Mouse (Mus musculus): ENCODE results near the gene Bsnd.
A peak's percentile ranks its signal among the peaks of the same experiment; 100 is the strongest.

Gene Bsnd

DNA sequence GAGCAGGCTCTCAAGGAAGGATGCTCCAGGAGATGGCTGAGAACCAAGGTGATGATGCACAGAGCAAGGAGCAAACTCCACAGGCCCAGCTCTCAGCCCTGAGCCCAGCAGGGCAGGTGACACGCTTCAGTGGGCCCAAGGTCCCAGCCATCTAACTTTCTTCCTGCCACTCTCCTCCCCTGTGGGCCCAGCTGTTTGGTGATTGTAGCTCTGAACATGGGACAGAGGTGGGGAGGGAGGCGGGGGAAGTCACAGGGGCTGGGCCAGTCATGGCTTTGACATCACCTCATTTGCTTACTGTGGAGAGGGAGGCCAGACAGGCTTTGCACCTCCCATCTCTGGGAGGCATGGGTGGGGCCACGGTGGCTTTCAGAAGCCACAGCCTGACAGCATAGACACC is at the start of gene Bsnd:
Gene Bsnd (minus strand): TSS at position 168 of the 400 bp plus-strand sequence.
- no peak for DNase-seq

DNA sequence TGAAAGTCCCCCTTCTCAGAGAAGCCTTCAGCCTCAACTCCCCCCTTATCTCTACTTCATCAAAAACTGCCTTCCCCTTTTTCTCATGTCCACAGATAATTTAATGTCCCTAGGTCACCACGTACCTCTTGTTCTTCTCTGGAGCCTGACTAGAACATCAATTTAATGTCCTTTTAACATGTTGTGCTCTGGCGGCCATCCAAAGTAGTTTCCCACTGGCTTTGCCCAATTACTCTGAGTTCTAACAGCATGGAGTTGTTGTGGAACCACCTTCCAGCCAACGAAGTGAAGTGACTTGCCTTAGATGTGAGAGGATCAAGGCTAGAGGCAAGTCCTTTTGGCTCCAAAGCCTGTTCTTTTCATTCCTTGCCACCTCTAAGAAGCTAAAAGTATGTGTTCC is 49.4 kb upstream of the Bsnd start:
- DNase-seq: no peak

DNA sequence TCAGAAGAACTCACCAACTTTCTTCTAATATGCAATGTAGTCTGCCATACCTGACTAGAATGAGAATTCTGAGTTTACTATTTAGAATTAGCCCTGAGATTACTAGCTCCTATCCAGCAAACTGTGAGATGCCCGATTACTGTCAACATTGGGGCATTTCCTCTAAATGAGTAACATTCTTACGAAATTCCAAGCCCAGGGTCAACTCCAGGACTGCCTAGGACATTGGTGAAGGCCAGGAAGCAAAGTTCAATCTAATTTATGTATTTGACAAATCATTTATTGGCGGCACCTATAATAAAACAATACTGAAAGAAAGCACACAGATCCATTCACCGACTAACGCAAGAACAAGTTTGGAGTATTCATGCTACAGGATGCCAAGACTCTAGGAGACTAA is 47.7 kb upstream of the Bsnd start:
- no peak for DNase-seq

DNA sequence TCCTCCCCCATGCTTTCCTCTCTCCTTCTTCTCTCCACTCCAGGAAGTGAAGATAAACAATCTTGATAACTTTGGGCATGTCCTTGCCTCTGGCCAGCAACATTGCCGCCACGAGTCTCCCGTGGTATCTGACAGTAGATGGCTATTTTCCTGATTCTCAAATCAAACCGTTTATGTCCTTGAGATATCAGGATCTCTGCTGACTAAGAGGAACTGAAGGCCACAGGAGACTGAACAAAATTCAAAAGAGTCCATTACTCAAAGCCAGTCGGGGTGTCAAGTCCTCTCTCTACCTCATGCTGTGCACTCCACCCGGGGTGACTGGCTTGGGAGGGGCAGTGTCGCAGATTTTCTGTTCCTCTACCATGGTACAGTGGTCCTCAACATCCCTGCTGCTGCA is 42.2 kb upstream of the Bsnd start:
- DNase-seq: no peak

DNA sequence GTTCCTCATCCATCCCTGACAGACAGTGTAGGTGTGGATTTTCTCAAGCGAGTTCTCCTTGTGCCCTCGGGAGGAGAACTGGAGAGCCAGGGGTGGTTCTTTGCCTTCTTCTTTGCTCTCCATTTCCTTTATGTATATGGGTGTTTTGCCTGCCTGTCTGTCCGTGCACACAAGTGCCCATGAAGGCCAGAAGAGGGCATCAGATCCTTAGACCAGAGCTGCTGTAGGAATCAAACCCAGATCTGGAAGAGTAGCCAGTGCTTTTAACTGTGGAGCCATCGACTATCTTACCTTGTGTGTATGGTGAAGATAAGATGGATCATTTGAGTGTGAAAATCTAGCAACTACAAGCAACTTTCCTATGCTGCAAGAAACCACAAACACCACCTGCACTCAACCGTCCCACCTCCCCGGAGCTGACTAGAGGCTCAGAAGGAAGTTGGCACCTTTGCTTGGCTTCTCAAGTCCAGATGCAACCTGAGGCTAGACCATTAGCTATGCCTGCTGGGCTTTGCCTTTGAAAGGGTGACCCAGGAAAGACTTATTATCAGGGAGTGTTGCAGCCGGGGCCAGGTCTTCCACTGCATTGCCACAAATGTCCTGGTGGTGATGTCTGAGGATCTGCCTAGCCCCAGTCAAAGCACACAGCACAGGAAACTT is 41.5 kb upstream of the Bsnd start:
- DNase-seq: no peak

DNA sequence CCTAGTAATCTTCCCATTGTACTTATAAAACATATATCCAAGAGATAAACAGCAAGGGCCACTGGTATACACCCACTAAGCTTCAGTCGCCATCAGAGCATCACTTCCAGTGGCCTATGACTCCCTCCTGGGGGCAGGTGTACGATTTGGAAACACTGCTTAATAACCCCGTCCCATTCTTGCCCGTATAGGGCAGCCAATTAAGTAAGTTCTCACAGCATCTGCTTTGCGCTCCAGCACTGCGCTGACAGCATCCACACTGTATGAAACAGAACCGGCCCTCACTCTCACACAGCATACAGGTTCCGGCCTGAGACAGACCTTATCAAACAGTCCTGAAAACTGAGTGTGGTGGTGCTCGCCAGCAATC is 38.0 kb upstream of the Bsnd start:
- DNase-seq: no peak

DNA sequence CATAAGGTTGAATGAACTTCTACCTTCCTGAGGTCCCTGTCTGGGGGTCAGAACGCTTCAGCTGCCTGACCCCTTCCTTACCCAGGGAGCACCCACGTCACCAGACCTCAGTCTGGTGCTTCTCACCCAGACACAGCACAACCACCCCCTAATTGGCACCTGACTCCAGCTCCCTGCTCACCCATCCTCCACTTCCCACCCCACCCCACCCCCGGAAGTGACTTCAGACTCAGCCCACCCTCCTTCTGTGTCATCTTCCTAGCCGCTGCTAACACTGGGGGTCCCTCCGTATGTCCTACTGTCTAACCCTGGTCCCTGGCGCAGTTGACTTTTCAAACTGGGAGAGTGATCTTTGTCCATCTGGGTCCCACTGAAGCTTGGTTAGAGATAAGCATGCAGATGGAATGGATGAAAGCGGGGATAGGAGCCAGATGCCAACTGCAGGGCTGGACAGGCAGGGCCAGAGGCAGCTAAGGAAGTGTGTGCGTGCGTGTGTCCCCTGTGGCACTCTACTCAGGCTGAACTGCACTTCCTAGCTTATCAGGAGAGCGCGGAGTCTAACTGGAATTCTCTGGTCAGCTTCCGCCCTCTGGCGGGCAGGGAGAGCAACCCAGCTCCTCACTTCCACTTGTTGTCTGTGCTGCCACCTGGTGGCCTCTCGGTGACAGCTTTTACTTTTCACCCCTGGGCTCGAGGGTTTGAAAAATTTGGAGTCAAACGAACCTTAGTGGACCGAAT is 37.5 kb upstream of the Bsnd start:
- DNase-seq: peak; percentile 93

DNA sequence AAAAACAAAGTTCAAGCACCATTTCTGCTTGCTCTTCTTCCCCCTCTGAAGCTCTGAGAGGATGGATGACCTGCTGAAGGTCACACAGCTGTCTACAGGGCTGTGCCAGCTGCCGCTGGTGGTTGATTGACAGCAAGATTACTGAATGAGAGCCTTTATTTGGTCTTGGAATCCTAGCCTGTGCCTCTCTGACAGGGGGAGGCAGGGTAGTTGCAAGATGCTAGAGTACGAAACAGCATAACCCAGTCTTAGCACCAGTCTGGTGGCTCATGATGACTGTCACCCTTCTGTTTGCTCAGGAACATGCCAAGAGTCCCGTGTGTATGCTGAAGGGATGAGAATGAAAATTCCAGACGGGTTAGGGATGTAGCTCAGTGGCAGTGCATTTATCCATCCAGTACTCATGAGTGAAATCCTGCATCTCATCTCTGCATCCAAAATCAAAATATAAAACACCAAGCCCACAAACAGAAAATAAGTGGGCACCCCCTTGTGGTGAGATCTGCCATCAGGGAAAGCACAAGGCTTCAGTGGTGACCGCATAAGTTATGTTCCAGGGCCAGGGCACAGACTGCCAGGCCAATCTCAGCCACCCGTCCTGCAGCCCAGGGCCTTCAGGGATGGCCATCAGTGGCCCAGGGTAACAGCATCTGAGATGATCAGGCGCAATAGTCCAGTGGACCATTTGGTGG is 35.9 kb upstream of the Bsnd start:
- DNase-seq: peak; percentile 15

DNA sequence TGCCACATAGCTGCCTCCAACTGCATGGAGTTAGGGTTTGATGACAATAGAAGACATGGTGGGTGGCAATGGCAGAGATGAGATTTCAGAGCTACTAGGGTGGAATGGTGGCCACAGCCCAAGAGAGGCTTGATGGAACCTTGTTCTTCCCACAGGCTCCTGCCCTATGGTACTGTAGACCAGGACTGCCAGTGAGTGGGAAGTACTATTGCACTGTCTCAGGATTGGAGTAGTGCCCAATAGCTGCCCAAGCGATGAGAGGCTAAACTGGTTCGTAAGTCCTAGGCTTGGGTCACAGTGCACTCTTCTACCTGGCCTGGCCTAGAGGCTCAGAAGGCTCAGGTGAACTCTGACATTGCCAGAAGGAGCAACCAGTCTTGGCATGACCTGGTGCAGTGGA is 32.9 kb upstream of the Bsnd start:
- no peak for DNase-seq

DNA sequence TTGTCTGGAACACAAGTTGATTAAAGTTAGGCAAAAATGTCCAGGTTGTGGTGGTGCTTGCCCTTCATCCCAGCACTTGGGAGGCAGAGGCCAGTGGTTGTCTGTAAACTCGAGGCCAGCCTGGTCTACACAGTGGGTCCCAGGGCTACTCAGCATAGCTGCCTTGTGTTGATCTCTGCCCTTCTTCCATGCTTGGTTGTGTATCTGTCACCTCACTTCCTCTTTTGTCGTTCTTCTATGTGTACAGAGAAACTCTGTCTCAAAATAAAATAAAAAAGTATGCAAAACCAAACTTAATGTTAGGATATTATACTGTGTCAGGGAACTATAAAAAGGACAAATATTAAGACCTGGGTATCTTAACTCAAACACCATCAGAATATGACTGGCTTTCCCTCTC is 32.0 kb upstream of the Bsnd start:
- no peak for DNase-seq

DNA sequence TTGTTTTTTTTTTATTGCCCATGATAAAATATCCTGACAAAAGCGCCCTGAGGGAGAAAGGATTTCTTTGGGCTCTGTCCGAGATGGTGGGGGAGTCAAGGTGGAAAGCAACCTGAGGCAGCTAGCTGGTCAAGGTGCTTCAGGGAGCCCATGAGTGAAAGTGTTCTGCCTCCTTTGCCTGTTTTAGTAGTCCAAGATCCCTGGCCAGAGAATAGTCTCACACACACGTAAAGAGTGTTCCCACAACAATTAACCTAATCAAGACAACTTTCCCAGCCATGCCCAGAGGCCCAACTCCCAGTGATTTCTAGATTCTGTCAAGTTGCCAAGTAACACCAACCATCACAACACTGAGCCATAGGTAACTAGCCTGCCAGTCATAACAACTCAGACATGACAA is 30.5 kb upstream of the Bsnd start:
- DNase-seq: no peak

DNA sequence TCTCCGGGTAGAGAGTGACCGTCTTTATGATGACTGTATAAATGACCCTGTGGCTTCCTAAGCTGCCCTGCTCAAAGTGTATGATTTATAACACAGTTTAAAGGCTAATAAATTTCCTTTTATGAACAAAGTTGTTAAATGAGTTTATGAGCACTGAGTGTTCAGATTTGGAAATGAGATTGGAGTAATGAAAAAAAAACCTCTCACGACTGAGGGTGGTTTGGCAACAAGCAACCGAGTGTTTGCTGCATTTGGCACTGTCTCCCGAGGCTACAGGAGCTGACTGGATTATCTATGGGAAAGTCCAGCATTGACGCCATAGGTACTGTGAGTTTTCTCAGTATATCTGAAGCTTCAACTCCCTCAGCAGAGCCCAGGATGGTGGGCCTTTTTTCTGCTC is 22.5 kb upstream of the Bsnd start:
- no peak for DNase-seq

DNA sequence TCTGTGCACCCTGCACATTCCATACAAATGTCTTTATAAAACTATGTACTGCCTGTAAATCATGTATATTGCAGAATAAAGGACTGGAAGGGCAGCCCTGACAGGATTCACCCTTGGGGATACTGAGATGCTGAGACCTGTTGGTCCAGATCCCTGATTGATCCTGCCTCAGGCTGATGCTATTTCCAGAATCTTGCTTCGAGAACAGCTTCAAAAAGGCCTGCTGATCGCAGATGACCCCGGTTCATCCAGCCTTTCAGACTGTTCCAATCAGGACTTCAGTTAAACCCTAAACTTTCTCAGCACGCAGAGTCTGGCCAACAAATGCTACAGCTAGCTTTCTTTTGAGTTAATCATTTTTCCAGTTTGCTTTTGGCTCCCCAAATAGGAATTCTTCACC is 17.8 kb upstream of the Bsnd start:
- no peak for DNase-seq

DNA sequence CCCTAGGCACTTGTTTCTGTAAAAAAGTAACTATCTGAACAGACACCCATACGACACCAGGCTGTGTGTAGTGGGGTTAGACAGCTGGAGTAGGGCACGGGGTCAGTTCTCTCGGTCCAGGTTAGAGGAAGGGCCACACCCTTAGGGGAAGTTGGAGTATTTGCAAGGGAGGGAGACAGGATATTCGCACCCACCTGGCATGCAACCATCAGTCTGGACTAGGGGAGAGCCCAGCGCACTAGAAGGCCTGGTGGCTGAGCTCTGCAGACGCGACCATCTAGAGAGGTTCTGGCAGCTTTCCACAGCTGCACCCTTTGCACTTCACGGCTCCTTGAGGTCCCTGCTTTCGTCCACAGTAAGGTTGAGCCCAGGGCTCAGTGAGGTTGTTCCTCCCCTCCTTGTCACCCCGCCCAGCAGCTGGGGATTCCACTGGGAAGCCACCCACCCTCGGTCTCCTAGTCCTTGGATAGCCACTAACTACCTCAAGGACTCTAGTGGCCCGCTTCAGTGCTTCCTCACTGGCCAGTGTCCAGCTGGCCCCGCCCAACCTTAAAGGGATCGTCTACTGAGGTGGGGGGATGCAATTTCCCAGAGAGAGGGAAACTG is 13.5 kb upstream of the Bsnd start:
- DNase-seq: peak; percentile 46

DNA sequence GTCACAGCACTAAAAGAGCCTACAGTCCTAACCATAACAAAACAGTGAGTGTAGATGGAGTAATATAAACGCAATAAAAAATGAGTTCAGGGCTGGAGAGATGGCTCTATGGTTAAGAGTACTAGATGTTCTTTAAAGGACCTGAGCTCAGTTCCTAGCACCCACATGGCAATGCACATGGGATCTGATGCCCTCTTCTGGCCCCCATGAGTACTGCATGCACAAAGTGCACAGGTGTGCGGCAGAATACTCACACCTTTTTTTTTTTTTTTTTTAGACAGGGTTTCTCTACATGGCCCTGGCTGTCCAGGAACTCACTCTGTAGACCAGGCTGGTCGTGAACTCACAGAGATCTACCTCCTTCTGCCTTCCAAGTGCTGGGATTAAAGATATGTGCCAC is 11.5 kb upstream of the Bsnd start:
- no peak for DNase-seq

DNA sequence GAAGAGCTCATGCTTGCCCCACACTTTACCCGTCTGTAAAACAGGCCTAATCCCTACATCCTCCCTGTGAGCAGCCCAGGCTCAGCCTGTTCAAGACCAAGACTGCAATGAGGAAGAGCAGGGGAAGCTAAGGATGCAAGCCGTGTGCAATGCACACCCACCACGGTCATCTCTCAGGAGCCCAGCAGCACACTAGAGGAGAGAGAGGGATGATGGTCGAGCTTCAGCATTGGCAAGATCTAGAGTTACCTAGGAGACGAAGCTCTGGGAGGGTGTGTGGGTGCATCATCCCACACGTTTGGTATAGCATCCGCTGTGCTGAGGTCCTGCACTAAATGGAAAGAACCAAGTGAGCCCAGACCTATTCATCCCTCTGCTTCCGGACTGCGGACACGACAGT is 8.0 kb upstream of the Bsnd start:
- no peak for DNase-seq

DNA sequence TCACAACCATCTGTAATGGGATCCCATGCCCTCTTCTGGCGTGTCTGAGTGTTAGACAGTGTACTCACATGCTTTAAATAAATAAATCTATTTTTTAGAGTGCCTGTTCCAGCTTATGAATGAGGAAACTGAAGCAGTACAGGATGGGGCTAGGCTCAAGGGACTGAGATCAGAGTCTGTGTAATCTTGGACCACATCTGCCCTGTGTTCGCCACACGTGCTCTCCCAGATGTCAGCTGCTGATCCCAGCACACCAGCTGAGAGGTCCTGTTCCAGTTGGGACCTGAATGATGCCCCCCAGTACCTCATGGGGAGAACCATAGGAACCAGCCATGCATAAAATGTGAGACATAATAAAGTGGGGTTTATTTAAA is 6.4 kb upstream of the Bsnd start:
- no peak for DNase-seq

DNA sequence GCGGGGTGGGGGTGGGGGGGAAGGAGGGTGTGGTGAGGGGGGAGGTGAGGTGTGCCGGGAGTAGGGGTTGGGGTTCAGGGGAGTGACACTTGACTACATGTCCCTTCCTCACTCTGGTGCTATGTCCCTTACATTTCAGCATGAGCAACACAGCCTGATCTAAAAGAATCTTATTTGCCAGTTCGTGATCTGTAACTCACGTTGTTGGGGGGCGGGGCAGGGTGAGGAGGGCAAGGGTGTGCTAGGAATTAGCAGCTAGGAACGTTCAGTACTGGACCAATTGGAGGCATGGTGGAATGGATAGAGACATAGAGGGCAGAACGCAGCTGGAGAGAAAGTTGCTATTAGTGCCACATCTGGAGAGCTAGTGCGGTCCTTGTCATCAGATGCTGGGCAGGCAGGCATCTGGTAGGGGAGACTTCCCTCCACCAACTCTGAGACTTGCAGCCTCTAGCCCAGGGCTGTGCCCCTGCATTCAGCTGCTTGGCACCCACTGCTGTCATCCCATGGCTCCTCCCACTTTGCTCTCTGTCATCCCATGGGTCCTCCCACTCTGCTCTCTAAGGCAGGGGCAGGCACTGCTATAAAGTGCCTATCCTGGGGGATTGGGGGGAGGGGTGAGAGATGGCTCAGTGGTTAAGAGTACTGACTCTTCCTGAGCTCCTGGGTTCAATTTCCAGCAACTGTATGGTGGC is 5.8 kb upstream of the Bsnd start:
- peak; percentile 24 for DNase-seq

DNA sequence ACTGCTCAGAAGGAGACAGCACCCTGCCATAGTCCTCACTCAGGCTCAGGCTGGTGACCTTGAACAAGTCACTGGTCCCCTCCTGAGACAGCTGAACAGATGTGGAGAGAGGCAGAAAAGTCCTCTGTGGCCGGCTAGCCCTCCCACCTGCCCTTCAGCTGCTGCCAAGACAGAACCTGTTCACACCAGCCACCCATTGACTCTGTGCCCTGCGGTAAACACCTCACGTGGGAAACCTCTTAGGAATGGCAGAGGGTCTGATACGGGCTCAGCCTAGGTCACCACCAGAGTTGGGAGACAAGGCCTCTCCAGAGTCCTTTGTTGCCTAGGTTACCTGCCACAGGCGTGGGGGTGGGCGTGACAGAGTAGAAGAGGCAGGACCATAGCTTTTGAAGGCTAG is 4.8 kb upstream of the Bsnd start:
- DNase-seq: no peak

DNA sequence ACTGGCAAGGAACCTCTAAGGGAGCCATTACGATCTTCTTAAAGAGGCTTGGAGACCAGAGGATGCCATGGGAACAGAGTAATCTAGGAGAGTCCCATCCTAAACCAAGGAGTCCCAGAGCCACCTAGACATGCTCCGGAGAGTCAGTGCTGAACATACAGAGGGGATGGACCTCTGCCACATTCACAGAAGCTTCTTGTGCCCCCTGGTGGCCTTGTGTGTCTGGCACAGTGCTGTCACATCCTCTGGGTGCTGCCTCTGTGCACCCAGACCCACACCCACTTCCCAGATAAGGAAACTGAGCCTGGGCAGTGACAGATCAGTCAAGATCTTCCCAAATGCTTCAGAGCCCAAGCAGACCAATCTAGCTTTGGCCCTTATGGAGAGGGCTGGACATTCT is 1.6 kb upstream of the Bsnd start:
- peak; percentile 31 for DNase-seq

DNA sequence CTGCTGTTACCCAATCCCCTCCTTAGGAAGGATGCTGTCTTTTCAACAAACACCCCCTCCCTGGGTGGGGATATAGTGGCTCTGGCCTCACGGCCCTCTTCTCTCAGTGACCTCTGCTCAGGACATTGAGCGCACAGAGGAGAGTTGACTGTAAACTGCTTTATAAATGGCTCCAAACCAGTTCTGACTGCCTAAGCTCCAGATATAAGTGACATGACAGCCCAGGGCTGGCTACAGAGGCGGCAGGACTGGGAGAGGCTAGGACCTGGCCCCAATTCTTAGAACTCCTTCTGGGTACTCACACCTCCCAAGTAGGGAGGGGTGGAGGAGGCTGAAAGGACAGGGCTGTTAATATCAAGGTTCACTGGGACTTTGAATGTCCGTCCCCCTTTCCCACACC is 1.5 kb downstream of the Bsnd start:
- peak; percentile 37 for DNase-seq

DNA sequence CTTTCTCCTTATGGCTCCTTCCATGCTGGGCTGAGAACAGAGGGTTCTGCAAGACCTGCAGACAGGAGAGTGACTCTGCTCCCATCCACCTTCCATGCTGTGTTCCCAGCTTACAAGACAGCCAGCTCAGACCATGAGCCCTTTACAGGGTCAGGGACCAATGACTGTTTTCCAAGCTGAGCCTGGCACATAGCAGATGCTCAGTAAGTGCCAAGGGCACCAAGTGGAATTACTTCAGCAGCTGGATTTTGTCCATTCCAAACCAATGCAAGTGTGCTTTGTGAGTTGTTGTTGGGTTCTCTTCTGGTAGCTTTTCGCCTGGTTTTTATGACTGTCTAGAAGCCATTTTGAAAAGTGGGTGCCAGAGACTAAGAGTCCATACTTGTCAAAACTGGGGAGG is 8.3 kb downstream of the Bsnd start:
- DNase-seq: no peak

DNA sequence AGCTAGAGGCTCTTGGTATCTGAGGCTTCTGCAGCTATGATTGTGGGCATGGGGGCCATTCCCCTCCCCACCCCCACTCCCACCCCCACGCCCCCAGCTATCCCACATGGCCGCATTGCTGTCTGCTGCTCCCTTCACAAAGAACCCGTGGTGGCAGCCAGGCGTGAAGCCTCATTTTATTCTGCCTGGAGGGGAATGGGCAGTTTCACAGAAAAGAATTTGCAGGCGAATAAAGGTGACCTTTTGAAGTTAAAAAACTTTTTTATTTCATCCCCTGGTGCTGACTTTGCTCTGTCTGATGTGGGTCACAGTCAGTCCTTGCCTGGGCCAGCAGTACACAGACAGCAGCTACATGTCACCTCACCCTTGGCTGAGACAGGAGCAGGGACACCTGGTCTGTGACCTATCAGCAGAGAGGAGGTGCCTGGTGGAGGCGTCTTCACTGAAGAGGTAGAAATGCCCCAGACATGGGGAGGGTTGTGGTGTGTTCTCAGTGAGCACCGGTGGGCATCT is 8.8 kb downstream of the Bsnd start:
- DNase-seq: no peak
